Mouse (Mus musculus) liver, postnatal 0 days (tissue): ENCODE results near the gene Hspb11. TPM values are rescaled to one million over a fixed set of nuclear protein-coding genes. Genes with fewer than 3 reads are reported as not detected.

Experiments used
- ATAC-seq: fragments of 200-750 bp; cut with Nextera tagmentation; 2 replicates; pipeline ENCODE4 v1.8.0; 2017; ENCODE audit warnings: mild to moderate bottlenecking, moderate library complexity
- DNase-seq: peaks from one replicate; pipeline ENCODE4 v3.0.0-alpha.2; 2016
- H3K27ac ChIP-seq: fragments of 300-500 bp; sonication (generic); 2 replicates; pipeline ENCODE4 v1.5.1; 2014; ENCODE audit warnings: antibody characterized with exemption, moderate library complexity, mild to moderate bottlenecking, low read depth
- H3K27me3 ChIP-seq: fragments of 300-500 bp; sonication (generic); 2 replicates; pipeline ENCODE4 v1.6.1; 2014; ENCODE audit warnings: low read length, control low read depth, mixed read lengths; ENCODE audit not compliant: insufficient read depth
- H3K36me3 ChIP-seq: fragments of 300-500 bp; sonication (generic); replicated peaks from 2 replicates; pipeline ENCODE4 v1.6.1; 2014; ENCODE audit warnings: mild to moderate bottlenecking, control low read depth, low read length, moderate library complexity, mixed read lengths; ENCODE audit not compliant: insufficient read depth
- H3K4me1 ChIP-seq: fragments of 300-500 bp; sonication (generic); 2 replicates; pipeline ENCODE4 v1.6.1; 2014; ENCODE audit warnings: antibody characterized with exemption, mild to moderate bottlenecking, control low read depth; ENCODE audit not compliant: insufficient read depth
- H3K4me2 ChIP-seq: fragments of 300-500 bp; sonication (generic); 2 replicates; pipeline ENCODE4 v1.6.1; 2014; ENCODE audit warnings: low read depth, mild to moderate bottlenecking, low read length, moderate library complexity, mixed read lengths
- H3K4me3 ChIP-seq: fragments of 300-500 bp; sonication (generic); 2 replicates; pipeline ENCODE4 v1.5.1; 2014; ENCODE audit warnings: low read depth, low read length
- H3K9ac ChIP-seq: fragments of 300-500 bp; sonication (generic); replicated peaks from 2 replicates; pipeline ENCODE4 v1.6.1; 2014; ENCODE audit warnings: mild to moderate bottlenecking, moderate library complexity
- H3K9me3 ChIP-seq: fragments of 300-500 bp; sonication (generic); 2 replicates; pipeline ENCODE4 v1.6.1; 2016; ENCODE audit warnings: mild to moderate bottlenecking, control low read depth, low read length, mixed read lengths
- CTCF ChIP-seq: sonication (generic); IDR thresholded peaks from 2 replicates; pipeline ENCODE4 v1.5.1; 2016; ENCODE audit warnings: antibody characterized with exemption, low read depth
- EP300 ChIP-seq: IDR thresholded peaks from 2 replicates; pipeline ENCODE4 v1.6.1; 2016; ENCODE audit warnings: antibody characterized with exemption, low read depth, mild to moderate bottlenecking
- WGBS: fragments of 180-500 bp; shearing (Covaris S2); extraction: QIAGEN DNeasy Blood & Tissue Kit; methylation state at CpG from one replicate; pipeline ENCODE4 v1.1.7; 2014; ENCODE audit not compliant: insufficient replicate concordance; 5-methylcytosine and 5-hydroxymethylcytosine counted together
- polyA plus RNA-seq: library from polyadenylated mRNA; unstranded; fragments of >200 nt; fragmentation: Nextera tagmentation; extraction: Ambion mirVana; gene quantifications from 2 replicates; pipeline ENCODE4 v1.2.1, GENCODE M21; 2015

The Hspb11 gene
- polyA plus RNA-seq, 1 experiment from 2014 or later: 18.1 TPM

DNA sequence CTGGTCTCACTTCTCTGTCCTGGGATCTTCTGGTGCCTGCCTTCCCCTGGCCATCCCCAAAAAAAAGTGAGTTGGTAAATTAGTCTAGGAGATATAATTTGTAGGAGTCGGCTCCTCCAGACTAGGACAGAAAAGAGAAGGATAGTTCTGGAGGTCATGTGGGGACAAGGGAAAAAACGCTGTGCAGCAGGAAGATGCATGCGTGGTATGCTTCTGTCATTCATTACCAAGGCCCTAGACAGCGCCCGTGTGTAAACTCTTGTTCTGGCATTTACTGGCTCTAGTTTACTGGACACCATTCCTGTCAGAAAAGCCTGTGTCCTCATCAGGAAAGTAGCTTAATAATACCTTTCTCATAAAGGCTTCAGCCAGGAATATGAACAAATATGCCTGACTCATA, 21.1 kb downstream of the Hspb11 start:
- no peak for ATAC-seq
- no peak for DNase-seq
- Histone ChIP-seq H3K36me3 (no peaks in the 10 kb centered on the region), H3K9me3 (no peaks in the 10 kb centered on the region), H3K4me3 (no peak overlapping the region), H3K4me2 (no peak overlapping the region), H3K27me3 (no peaks in the 10 kb centered on the region), H3K27ac (no peak overlapping the region), H3K4me1 (no peaks in the 10 kb centered on the region), H3K9ac (no peak overlapping the region)
- 62% methylated on average over 5 of the region's 5 CpGs for WGBS
- TF ChIP-seq CTCF (no peak), EP300 (no peak)

DNA sequence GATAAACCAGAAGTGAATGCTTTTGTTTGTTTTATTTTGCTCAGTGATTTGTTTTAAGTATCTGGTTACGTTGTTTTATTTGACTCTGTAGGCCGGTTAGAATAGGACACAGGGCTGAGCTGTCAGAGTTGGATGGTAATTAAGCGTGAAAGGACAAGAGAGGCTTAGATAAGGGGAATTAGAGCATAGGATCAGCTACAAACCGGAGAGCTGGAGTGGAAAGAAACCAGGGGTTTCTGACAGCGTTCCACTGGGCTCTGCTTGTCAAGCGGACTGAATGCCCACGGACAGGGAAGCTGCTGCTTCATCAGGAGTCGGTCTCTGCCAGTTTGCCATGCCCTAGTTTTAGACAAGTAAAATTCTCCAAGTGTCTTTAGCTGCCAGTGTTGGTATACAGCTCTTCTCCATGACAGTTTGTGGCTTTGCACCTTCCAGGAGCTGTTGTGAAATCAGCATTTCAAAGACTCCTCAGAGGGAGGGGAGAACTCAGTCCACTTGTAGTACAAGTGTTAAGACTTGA, 24.9 kb downstream of the Hspb11 start:
- Histone ChIP-seq H3K27me3 (no peaks in the 10 kb centered on the region), H3K4me1 (no peaks in the 10 kb centered on the region), H3K36me3 (0 out of 2 replicates have a peak, but pooled peaks cover 2% of the 10 kb centered on the region), H3K27ac (no peak overlapping the region), H3K4me2 (no peak overlapping the region), H3K9ac (no peak overlapping the region), H3K4me3 (no peak overlapping the region), H3K9me3 (no peaks in the 10 kb centered on the region)
- ATAC-seq: no peak
- WGBS: 66% methylated on average over 8 of the region's 8 CpGs
- no peak for DNase-seq
- TF ChIP-seq EP300 (no peak), CTCF (no peak)

- H3K36me3 ChIP-seq: 0 out of 2 replicates have a peak, but pooled peaks cover 2% of the 10 kb centered on the region
- TF ChIP-seq EP300: no peak
- TF ChIP-seq CTCF: no peak
- DNase-seq (no peak), ATAC-seq (no peak)
- WGBS: 77% methylated on average over 7 of the region's 7 CpGs
- H3K9ac ChIP-seq: no peak overlapping the region
- H3K4me1 ChIP-seq: no peaks in the 10 kb centered on the region
- H3K27me3 ChIP-seq: no peaks in the 10 kb centered on the region
- H3K4me3 ChIP-seq: no peak overlapping the region
- H3K9me3 ChIP-seq: no peaks in the 10 kb centered on the region
- H3K4me2 ChIP-seq: no peak overlapping the region
- no peak overlapping the region for H3K27ac ChIP-seq
Observed at GRCm38 (mm10) chr4:107280843-107281475, 27.6 kb downstream of the Hspb11 start.

DNA sequence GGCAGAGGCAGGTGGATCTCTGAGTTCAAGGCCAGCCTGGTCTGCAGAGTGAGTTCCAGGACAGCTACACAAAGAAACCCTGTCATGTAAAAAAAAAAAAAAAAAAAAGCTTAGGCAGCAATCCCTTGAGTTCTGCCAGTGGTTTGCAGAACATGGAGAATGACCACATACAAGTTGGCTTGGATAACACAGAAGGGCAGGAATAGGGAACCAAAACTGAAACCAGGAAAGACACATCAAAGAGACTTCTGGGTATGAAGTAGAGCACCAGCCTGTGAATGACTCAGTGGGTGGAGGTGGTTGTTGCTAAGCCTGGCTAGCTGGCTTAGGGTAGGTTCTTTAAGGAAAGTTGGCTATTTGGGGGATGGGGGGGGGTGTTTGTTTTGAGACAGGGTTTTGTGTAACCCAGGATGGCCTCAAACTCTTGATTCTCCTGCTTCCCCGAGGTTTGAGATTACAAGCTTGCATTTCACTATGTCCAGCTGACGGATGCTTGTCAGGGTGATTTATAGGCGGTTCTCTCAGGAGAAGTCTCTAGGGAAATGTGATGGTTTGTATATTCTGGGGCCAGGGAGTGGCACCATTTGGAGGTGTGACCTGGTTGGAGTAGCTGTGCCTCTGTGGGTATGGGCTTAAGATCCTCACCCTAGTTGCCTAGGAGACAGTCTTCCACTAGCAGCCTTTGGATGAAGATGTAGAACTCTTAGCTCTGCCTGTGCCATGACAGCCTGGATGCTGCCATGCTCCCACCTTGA, 32.2 kb downstream of the Hspb11 start:
- Histone ChIP-seq H3K4me1 (no peaks in the 10 kb centered on the region), H3K4me2 (no peak overlapping the region), H3K27me3 (no peaks in the 10 kb centered on the region), H3K9me3 (no peaks in the 10 kb centered on the region), H3K36me3 (no peaks in the 10 kb centered on the region), H3K4me3 (no peak overlapping the region), H3K27ac (no peak overlapping the region), H3K9ac (no peak overlapping the region)
- 67% methylated on average over 3 of the region's 3 CpGs for WGBS
- TF ChIP-seq CTCF (no peak), EP300 (no peak)
- ATAC-seq (0 out of 2 replicates have a peak, but pooled peaks have one; percentile 31), DNase-seq (no peak)

GRCm38 (mm10) chr4:107286386-107286785, 33.0 kb downstream of the Hspb11 start:
- no peaks in the 10 kb centered on the region for H3K36me3 ChIP-seq
- DNase-seq (no peak), ATAC-seq (no peak)
- H3K9me3 ChIP-seq: no peaks in the 10 kb centered on the region
- no peak overlapping the region for H3K27ac ChIP-seq
- WGBS: 83% methylated on average over 8 of the region's 8 CpGs
- no peak overlapping the region for H3K4me3 ChIP-seq
- no peaks in the 10 kb centered on the region for H3K4me1 ChIP-seq
- no peak overlapping the region for H3K4me2 ChIP-seq
- no peaks in the 10 kb centered on the region for H3K27me3 ChIP-seq
- no peak for TF ChIP-seq EP300
- no peak for TF ChIP-seq CTCF
- no peak overlapping the region for H3K9ac ChIP-seq

DNA sequence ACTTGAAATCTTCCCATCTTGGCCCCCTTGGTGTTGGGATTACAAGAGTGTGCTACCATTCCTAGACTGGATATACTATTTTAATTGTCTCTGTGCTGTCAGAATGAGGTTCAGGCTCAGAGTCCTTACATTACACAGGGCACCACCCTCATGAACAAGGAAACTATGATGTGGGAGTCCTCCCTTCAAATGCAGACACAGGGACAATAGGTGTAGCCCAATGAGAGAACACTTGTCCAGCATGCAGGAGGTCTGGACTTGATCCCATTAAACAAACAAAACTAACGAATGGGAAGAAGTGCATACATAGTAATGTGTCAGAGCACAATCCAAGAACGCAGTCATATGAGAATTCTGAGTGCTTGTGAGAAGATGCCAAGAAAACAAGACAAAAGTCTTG, 34.1 kb downstream of the Hspb11 start:
- DNase-seq: no peak
- H3K36me3 ChIP-seq: no peaks in the 10 kb centered on the region
- no peak for ATAC-seq
- no peaks in the 10 kb centered on the region for H3K9me3 ChIP-seq
- H3K9ac ChIP-seq: no peak overlapping the region
- H3K27me3 ChIP-seq: no peaks in the 10 kb centered on the region
- H3K4me3 ChIP-seq: no peak overlapping the region
- TF ChIP-seq CTCF (no peak), EP300 (no peak)
- peaks cover 2% of the 10 kb centered on the region; the same call in 1 of the 2 replicates for H3K4me1 ChIP-seq
- H3K4me2 ChIP-seq: no peak overlapping the region
- WGBS: 78% methylated on average over 2 of the region's 2 CpGs
- no peak overlapping the region for H3K27ac ChIP-seq
